In the genomic region with DNA sequence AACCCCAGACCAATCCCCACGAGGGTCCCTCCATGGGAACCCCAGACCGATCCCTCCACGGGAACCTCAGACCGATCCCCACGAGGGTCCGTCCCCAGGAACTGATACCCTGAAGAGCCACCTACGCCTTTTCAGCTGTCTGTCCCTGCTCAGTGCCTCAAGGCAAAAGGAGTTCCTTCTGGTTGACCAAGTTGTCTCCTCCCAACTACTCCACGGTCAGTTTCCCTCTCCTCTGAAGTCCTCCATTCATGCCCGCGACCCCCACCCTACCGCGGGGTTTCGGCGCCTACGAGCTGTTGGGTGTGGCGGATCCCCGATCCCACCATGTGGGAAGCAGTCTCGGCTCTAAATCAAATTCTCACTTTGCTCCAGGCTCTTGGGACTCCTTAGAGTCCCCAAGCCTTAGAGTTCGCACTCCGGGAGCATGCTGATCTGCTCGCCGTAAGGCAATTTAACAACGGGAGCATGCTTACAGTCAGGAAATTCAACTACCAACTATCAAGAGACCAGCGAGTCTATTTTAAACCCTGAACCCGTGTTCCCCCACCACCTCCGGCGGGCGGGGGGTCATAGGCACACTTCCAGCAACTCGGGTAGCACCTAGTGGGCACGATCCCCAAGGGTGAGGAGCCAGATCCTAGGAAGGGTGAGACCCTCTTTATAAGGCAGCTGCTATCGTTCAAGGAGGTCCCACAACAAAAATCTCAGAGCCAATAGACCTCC, we compare ENCODE assay signal across 9 mouse cellular contexts. TPM values are rescaled to one million over a fixed set of nuclear protein-coding genes. Genes with fewer than 3 reads are reported as not detected.
A peak's percentile ranks its signal among the peaks of the same experiment; 100 is the strongest.
DNase-seq lines count a peak whose midpoint lies in the region; ATAC-seq and TF ChIP-seq lines count a peak whose summit lies in the region.
"Had no signal": no experiment of that assay in that cellular context is flagged by ENCODE, and none has a peak within 500 bp of the region (broad histone marks: within the 10 kb centered on the region; RNA-seq: fewer than 3 reads in every experiment).

No protein-coding gene starts in this region.

- ATAC-seq in hindbrain, embryonic 14.5 days (ENCODE audit: low FRiP score): no peak
- no peak for ATAC-seq in midbrain, embryonic 16.5 days

- no peaks in the 10 kb centered on the region for H3K36me3 ChIP-seq in hindbrain, embryonic 14.5 days (replicated peaks; ENCODE audit: control insufficient read depth, insufficient read depth)
- H3K36me3 ChIP-seq in midbrain, embryonic 16.5 days (ENCODE audit: control insufficient read depth, insufficient read depth, low read length): no peaks in the 10 kb centered on the region

- H3K27ac ChIP-seq in embryonic fibroblast, embryonic 13.5 days (ENCODE audit: insufficient read depth, low read length): peak overlapping the region; percentile 34; the same call in 1 of the 2 replicates
- no peak overlapping the region for H3K27ac ChIP-seq in hindbrain, embryonic 14.5 days
- no peak overlapping the region for H3K27ac ChIP-seq in midbrain, embryonic 16.5 days (ENCODE audit: low read length)

- no peak overlapping the region for H3K9ac ChIP-seq in hindbrain, embryonic 14.5 days
- peak overlapping the region; percentile 25 for H3K9ac ChIP-seq in midbrain, embryonic 16.5 days (ENCODE audit: low read depth, low read length)

- peaks cover 11% of the 10 kb centered on the region; the same call in 1 of the 2 replicates for H3K27me3 ChIP-seq in hindbrain, embryonic 14.5 days (ENCODE audit: control insufficient read depth, insufficient read depth, low read length)
- no peaks in the 10 kb centered on the region for H3K27me3 ChIP-seq in midbrain, embryonic 16.5 days (ENCODE audit: control insufficient read depth, insufficient read depth, low read depth, low read length)

- TF ChIP-seq POLR2A in embryonic fibroblast, embryonic 13.5 days (IDR thresholded peaks at IDR 0.05; ENCODE audit: low read depth, low read length): no peak

- 44% methylated on average over 31 of the region's 31 CpGs for WGBS in hindbrain, embryonic 14.5 days
- WGBS in midbrain, embryonic 16.5 days: 44% methylated on average over 31 of the region's 31 CpGs

- H3K4me2 ChIP-seq in hindbrain, embryonic 14.5 days (replicated peaks): peak overlapping the region; percentile 51
- peak overlapping the region; percentile 67 for H3K4me2 ChIP-seq in midbrain, embryonic 16.5 days (ENCODE audit: low read length)

- peak overlapping the region; percentile 59 for H3K4me3 ChIP-seq in embryonic fibroblast, embryonic 13.5 days (ENCODE audit: insufficient read depth, low read length)
- H3K4me3 ChIP-seq in hindbrain, embryonic 14.5 days (replicated peaks; ENCODE audit: low read length): peak overlapping the region; percentile 27
- H3K4me3 ChIP-seq in midbrain, embryonic 16.5 days (ENCODE audit: low read depth, low read length): peak overlapping the region; percentile 33

- H3K4me1 ChIP-seq in embryonic fibroblast, embryonic 13.5 days (ENCODE audit: control insufficient read depth, insufficient read depth, low read length): peaks cover 4% of the 10 kb centered on the region; the same call in 1 of the 2 replicates
- H3K4me1 ChIP-seq in hindbrain, embryonic 14.5 days (replicated peaks; ENCODE audit: control insufficient read depth, insufficient read depth, low read length): no peaks in the 10 kb centered on the region
- no peaks in the 10 kb centered on the region for H3K4me1 ChIP-seq in midbrain, embryonic 16.5 days (ENCODE audit: control insufficient read depth, insufficient read depth, low read length)

- peaks cover 13% of the 10 kb centered on the region for H3K9me3 ChIP-seq in hindbrain, embryonic 14.5 days (ENCODE audit: control insufficient read depth, low read length)
- H3K9me3 ChIP-seq in midbrain, embryonic 16.5 days (replicated peaks; ENCODE audit: control insufficient read depth, low read length, poor library complexity, severe bottlenecking): peaks cover 4% of the 10 kb centered on the region; the same call in 1 of the 2 replicates

- TF ChIP-seq CTCF in embryonic fibroblast, embryonic 13.5 days (IDR thresholded peaks at IDR 0.05; ENCODE audit: borderline replicate concordance, insufficient read depth, low read length): no peak

- peak; percentile 82 for DNase-seq in heart, adult 11 months
- no peak for DNase-seq in heart, adult 9 months (ENCODE audit: low spot score in 2 of 2)
- no peak for DNase-seq in hindbrain, embryonic 14.5 days (ENCODE audit: low spot score)
- DNase-seq in adrenal gland, postnatal 25 days: no peak
- DNase-seq in ovary, postnatal 36 days (ENCODE audit: low spot score): no peak
- DNase-seq in urinary bladder, postnatal 36 days (ENCODE audit: low spot score in 2 of 2): no peak
- DNase-seq: B cell, adult 2 months had no signal

RNA-seq across cellular contexts. Expression of a gene that starts 0.8 kb away (rescaled TPM):
- 71.6 and 93.6 TPM in 2 replicates for polyA plus RNA-seq in embryonic fibroblast, embryonic 13.5 days (2011; ENCODE audit: insufficient read length, low read depth, missing spikeins)
- polyA plus RNA-seq in hindbrain, embryonic 14.5 days (2014; fragmentation: Nextera tagmentation; extraction: Ambion mirVana): 3.6 and 3.9 TPM in 2 replicates
- polyA plus RNA-seq in midbrain, embryonic 16.5 days (2015; fragmentation: Nextera tagmentation; extraction: Ambion mirVana): 4.1 and 4.2 TPM in 2 replicates
- total RNA-seq in adrenal gland, postnatal 25 days (2021): 5.6 and 8.5 TPM in 2 replicates

Comparison
In these comparisons a context has a peak if more than half of its experiments do, and no peak if none do; other contexts are left out.
1. RNA of a gene that starts 0.8 kb away (polyA plus RNA-seq): 71.6 to 93.6 TPM in embryonic fibroblast, embryonic 13.5 days; 4.1 to 4.2 TPM in midbrain, embryonic 16.5 days and 3.6 to 3.9 TPM in hindbrain, embryonic 14.5 days; every median in the first group is over 10 times any median in the second.
2. Peak in every context shown above with its lines, with median percentiles within 50 percentile points of each other: H3K4me3 ChIP-seq.